Mouse (Mus musculus): Measurements from ENCODE around the gene Lat2.
A peak's percentile ranks its signal among the peaks of the same experiment; 100 is the strongest.

Gene Lat2

GRCm38 (mm10) chr5:134611810-134612521 is 2.9 kb downstream of the Lat2 start:
- DNase-seq, result no peak

- no peak for DNase-seq
These were observed 4.7 kb downstream of the Lat2 start for GRCm38 (mm10) chr5:134609916-134610643.

GRCm38 (mm10) chr5:134607121-134607520 is 7.7 kb downstream of the Lat2 start:
- DNase-seq, result no peak

- DNase-seq, result no peak
These were observed 8.5 kb downstream of the Lat2 start for GRCm38 (mm10) chr5:134606314-134606713.

GRCm38 (mm10) chr5:134604376-134604775 is 10.4 kb downstream of the Lat2 start:
- DNase-seq, result no peak

GRCm38 (mm10) chr5:134597711-134598110 is 17.1 kb downstream of the Lat2 start:
- DNase-seq, result peak; percentile 49 to 69

- no peak for DNase-seq
These were observed 21.7 kb downstream of the Lat2 start for GRCm38 (mm10) chr5:134593093-134593492.

GRCm38 (mm10) chr5:134592026-134592581 is 22.7 kb downstream of the Lat2 start:
- peak; percentile 74 to 76 for DNase-seq

GRCm38 (mm10) chr5:134589900-134590299 is 24.9 kb downstream of the Lat2 start:
- no peak for DNase-seq

- DNase-seq, result no peak
These were observed 30.0 kb downstream of the Lat2 start for GRCm38 (mm10) chr5:134584798-134585197.

GRCm38 (mm10) chr5:134583884-134584213 is 31.0 kb downstream of the Lat2 start:
- DNase-seq, result no peak

GRCm38 (mm10) chr5:134583006-134583883 is 31.6 kb downstream of the Lat2 start:
- DNase-seq, result no peak

- peak; percentile 98 to 99 for DNase-seq
These were observed 32.5 kb downstream of the Lat2 start for GRCm38 (mm10) chr5:134582221-134582907.

- no peak for DNase-seq
These were observed 33.7 kb downstream of the Lat2 start, which contains the start of gene Rfc2 for GRCm38 (mm10) chr5:134581146-134581545. TSS of gene Rfc2 (plus strand) at chr5:134581366.

GRCm38 (mm10) chr5:134579135-134579534 is 35.7 kb downstream of the Lat2 start:
- DNase-seq, result no peak

- no peak for DNase-seq
These were observed 37.3 kb downstream of the Lat2 start for GRCm38 (mm10) chr5:134577534-134577933.

GRCm38 (mm10) chr5:134576517-134577220 is 38.2 kb downstream of the Lat2 start:
- DNase-seq, result no peak

- no peak for DNase-seq
These were observed 39.0 kb downstream of the Lat2 start for GRCm38 (mm10) chr5:134575833-134576232.

GRCm38 (mm10) chr5:134572508-134573214 is 42.2 kb downstream of the Lat2 start:
- DNase-seq, result no peak

GRCm38 (mm10) chr5:134571730-134572507 is 42.9 kb downstream of the Lat2 start:
- DNase-seq, result peak; percentile 37 to 57

All from cerebellum, postnatal 14 days (tissue).